Mouse (Mus musculus) hindbrain, embryonic 14.5 days (tissue): ENCODE results near the gene Gpm6b. TPM values are rescaled to one million over a fixed set of nuclear protein-coding genes. Genes with fewer than 3 reads are reported as not detected.

ENCODE experiments used
- ATAC-seq: fragments of 200-750 bp; cut with Nextera tagmentation; 2 replicates; pipeline ENCODE4 v1.8.0; 2017; ENCODE audit warnings: moderate number of reproducible peaks, mild to moderate bottlenecking, moderate TSS enrichment, moderate library complexity; ENCODE audit not compliant: low FRiP score
- DNase-seq: peaks from one replicate; pipeline ENCODE4 v3.0.0-alpha.2; 2015; ENCODE audit warnings: low spot score
- H3K27ac ChIP-seq: fragments of 300-500 bp; sonication (generic); 2 replicates; pipeline ENCODE4 v1.5.1; 2014; ENCODE audit warnings: mild to moderate bottlenecking, moderate library complexity
- H3K27me3 ChIP-seq: fragments of 300-500 bp; sonication (generic); 2 replicates; pipeline ENCODE4 v1.6.1; 2014; ENCODE audit warnings: mild to moderate bottlenecking, low read length, mixed read lengths; ENCODE audit not compliant: control insufficient read depth, insufficient read depth
- H3K36me3 ChIP-seq: fragments of 300-500 bp; sonication (generic); replicated peaks from 2 replicates; pipeline ENCODE4 v1.6.1; 2014; ENCODE audit not compliant: control insufficient read depth, insufficient read depth
- H3K4me1 ChIP-seq: fragments of 300-500 bp; sonication (generic); replicated peaks from 2 replicates; pipeline ENCODE4 v1.6.1; 2014; ENCODE audit warnings: antibody characterized with exemption, low read length, mixed read lengths; ENCODE audit not compliant: control insufficient read depth, insufficient read depth
- H3K4me2 ChIP-seq: fragments of 300-500 bp; sonication (generic); replicated peaks from 2 replicates; pipeline ENCODE4 v1.6.1; 2014; ENCODE audit warnings: mild to moderate bottlenecking, moderate library complexity
- H3K4me3 ChIP-seq: fragments of 300-500 bp; sonication (generic); replicated peaks from 2 replicates; pipeline ENCODE4 v1.5.1; 2014; ENCODE audit warnings: mild to moderate bottlenecking, low read length
- H3K9ac ChIP-seq: fragments of 300-500 bp; sonication (generic); 2 replicates; pipeline ENCODE4 v1.6.1; 2014
- H3K9me3 ChIP-seq: fragments of 300-500 bp; sonication (generic); 2 replicates; pipeline ENCODE4 v1.6.1; 2016; ENCODE audit warnings: low read length; ENCODE audit not compliant: control insufficient read depth
- WGBS: fragments of 180-500 bp; shearing (Covaris S2); extraction: QIAGEN DNeasy Blood & Tissue Kit; methylation state at CpG from one replicate; pipeline ENCODE4 v1.1.7; 2014; 5-methylcytosine and 5-hydroxymethylcytosine counted together
- polyA plus RNA-seq: library from polyadenylated mRNA; unstranded; fragments of >200 nt; fragmentation: Nextera tagmentation; extraction: Ambion mirVana; gene quantifications from 2 replicates; pipeline ENCODE4 v1.2.1, GENCODE M21; 2014

The Gpm6b gene
- polyA plus RNA-seq = 233 and 249 TPM in 2 replicates

- Histone ChIP-seq H3K9ac (peak within 1 kb of the TSS; percentile 68), H3K27ac (peak within 1 kb of the TSS; percentile 44; the same call in 1 of the 2 replicates), H3K4me3 (peak within 1 kb of the TSS; percentile 56), H3K9me3 (no peaks in the 10 kb centered on the region), H3K27me3 (peaks cover 8% of the 10 kb centered on the region; the same call in 1 of the 2 replicates), H3K4me2 (peak within 1 kb of the TSS; percentile 70), H3K4me1 (no peaks in the 10 kb centered on the region), H3K36me3 (no peaks in the 10 kb centered on the region)
- peak; percentile 91 for ATAC-seq
- DNase-seq = peak; percentile 32
- WGBS = 19% methylated on average over 59 of the region's 63 CpGs
Measured at GRCm38 (mm10) chrX:166238831-166239460, at the start of gene Gpm6b. Gene Gpm6b, plus strand, starts transcription at chrX:166238911.

GRCm38 (mm10) chrX:166196327-166196726, 42.4 kb upstream of the Gpm6b start:
- ATAC-seq (no peak), DNase-seq (no peak)
- H3K4me2 ChIP-seq = no peak overlapping the region

GRCm38 (mm10) chrX:166198266-166198665, 40.4 kb upstream of the Gpm6b start:
- Histone ChIP-seq H3K9me3 (no peaks in the 10 kb centered on the region), H3K4me1 (no peaks in the 10 kb centered on the region), H3K4me2 (no peak overlapping the region), H3K27ac (no peak overlapping the region), H3K9ac (no peak overlapping the region), H3K27me3 (no peaks in the 10 kb centered on the region), H3K36me3 (no peaks in the 10 kb centered on the region), H3K4me3 (no peak overlapping the region)
- no peak for ATAC-seq
- WGBS = 99% methylated on average over 2 of the region's 2 CpGs
- no peak for DNase-seq

More at GRCm38 (mm10) chrX:166196327-166196726, 42.4 kb upstream of the Gpm6b start:
- H3K4me3 ChIP-seq = no peak overlapping the region
- H3K4me1 ChIP-seq = no peaks in the 10 kb centered on the region
- no peak overlapping the region for H3K27ac ChIP-seq
- H3K36me3 ChIP-seq = no peaks in the 10 kb centered on the region
- H3K9ac ChIP-seq = no peak overlapping the region
- no peaks in the 10 kb centered on the region for H3K9me3 ChIP-seq
- H3K27me3 ChIP-seq = no peaks in the 10 kb centered on the region

GRCm38 (mm10) chrX:166199812-166200211, 38.9 kb upstream of the Gpm6b start:
- Histone ChIP-seq H3K9me3 (no peaks in the 10 kb centered on the region), H3K9ac (no peak overlapping the region)

GRCm38 (mm10) chrX:166214576-166214975, 24.1 kb upstream of the Gpm6b start:
- H3K4me2 ChIP-seq = no peak overlapping the region
- H3K36me3 ChIP-seq = no peaks in the 10 kb centered on the region
- WGBS = 72% methylated on average over 2 of the region's 2 CpGs
- H3K27ac ChIP-seq = no peak overlapping the region
- H3K9me3 ChIP-seq = no peaks in the 10 kb centered on the region
- DNase-seq (no peak), ATAC-seq (no peak)
- peaks cover 6% of the 10 kb centered on the region; the same call in 1 of the 2 replicates for H3K27me3 ChIP-seq
- H3K4me3 ChIP-seq = no peak overlapping the region
- no peak overlapping the region for H3K9ac ChIP-seq
- H3K4me1 ChIP-seq = no peaks in the 10 kb centered on the region

More at GRCm38 (mm10) chrX:166199812-166200211, 38.9 kb upstream of the Gpm6b start:
- Histone ChIP-seq H3K36me3 (no peaks in the 10 kb centered on the region), H3K27ac (no peak overlapping the region), H3K27me3 (no peaks in the 10 kb centered on the region), H3K4me2 (no peak overlapping the region), H3K4me3 (no peak overlapping the region), H3K4me1 (no peaks in the 10 kb centered on the region)
- no peak for ATAC-seq
- no peak for DNase-seq

- no peaks in the 10 kb centered on the region for H3K9me3 ChIP-seq
- H3K4me1 ChIP-seq = no peaks in the 10 kb centered on the region
- ATAC-seq (no peak), DNase-seq (no peak)
- H3K27ac ChIP-seq = no peak overlapping the region
- no peak overlapping the region for H3K4me3 ChIP-seq
- 59% methylated on average over 6 of the region's 6 CpGs for WGBS
- H3K27me3 ChIP-seq = peaks cover 11% of the 10 kb centered on the region; the same call in 1 of the 2 replicates
- H3K36me3 ChIP-seq = no peaks in the 10 kb centered on the region
- H3K9ac ChIP-seq = no peak overlapping the region
- no peak overlapping the region for H3K4me2 ChIP-seq
Measured at GRCm38 (mm10) chrX:166216248-166216647, 22.5 kb upstream of the Gpm6b start.

GRCm38 (mm10) chrX:166216720-166217119, 22.0 kb upstream of the Gpm6b start:
- H3K9me3 ChIP-seq = no peaks in the 10 kb centered on the region
- DNase-seq = no peak
- no peaks in the 10 kb centered on the region for H3K36me3 ChIP-seq
- no peak for ATAC-seq
- H3K4me1 ChIP-seq = no peaks in the 10 kb centered on the region
- H3K27ac ChIP-seq = no peak overlapping the region
- 90% methylated on average over 8 of the region's 8 CpGs for whole genome bisulfite sequencing
- H3K4me3 ChIP-seq = no peak overlapping the region
- peaks cover 11% of the 10 kb centered on the region; the same call in 1 of the 2 replicates for H3K27me3 ChIP-seq
- H3K4me2 ChIP-seq = no peak overlapping the region
- H3K9ac ChIP-seq = no peak overlapping the region

- no peak overlapping the region for H3K27ac ChIP-seq
- no peak for DNase-seq
- H3K4me3 ChIP-seq = no peak overlapping the region
- WGBS = 72% methylated on average over 5 of the region's 5 CpGs
- no peaks in the 10 kb centered on the region for H3K4me1 ChIP-seq
- no peak overlapping the region for H3K4me2 ChIP-seq
- H3K9ac ChIP-seq = no peak overlapping the region
- no peaks in the 10 kb centered on the region for H3K36me3 ChIP-seq
- H3K27me3 ChIP-seq = peaks cover 11% of the 10 kb centered on the region; the same call in 1 of the 2 replicates
- ATAC-seq = no peak
- no peaks in the 10 kb centered on the region for H3K9me3 ChIP-seq
Measured at GRCm38 (mm10) chrX:166219331-166219730, 19.4 kb upstream of the Gpm6b start.

- no peak overlapping the region for H3K27ac ChIP-seq
- H3K36me3 ChIP-seq = no peaks in the 10 kb centered on the region
- H3K27me3 ChIP-seq = 0 out of 2 replicates have a peak, but pooled peaks cover 6% of the 10 kb centered on the region
- no peaks in the 10 kb centered on the region for H3K4me1 ChIP-seq
- no peak overlapping the region for H3K4me3 ChIP-seq
- DNase-seq = no peak
- no peaks in the 10 kb centered on the region for H3K9me3 ChIP-seq
- no peak overlapping the region for H3K4me2 ChIP-seq
- 70% methylated on average over 5 of the region's 5 CpGs for whole genome bisulfite sequencing
- no peak for ATAC-seq
- H3K9ac ChIP-seq = no peak overlapping the region
Measured at GRCm38 (mm10) chrX:166226856-166227255, 11.9 kb upstream of the Gpm6b start.
